Mouse (Mus musculus) intestine, embryonic 16.5 days (tissue): ENCODE data around the gene Sirt6. TPM values are rescaled to one million over a fixed set of nuclear protein-coding genes. Genes with fewer than 3 reads are reported as not detected.

Experiments
- ATAC-seq: fragments of 200-750 bp; cut with Nextera tagmentation; 2 replicates; pipeline ENCODE4 v1.8.0; 2017; ENCODE audit warnings: moderate TSS enrichment, moderate library complexity
- H3K27ac ChIP-seq: fragments of 300-500 bp; sonication (generic); 2 replicates; pipeline ENCODE4 v1.5.1; 2014; ENCODE audit warnings: mild to moderate bottlenecking, low read length
- H3K27me3 ChIP-seq: fragments of 300-500 bp; sonication (generic); replicated peaks from 2 replicates; pipeline ENCODE4 v1.6.1; 2014; ENCODE audit warnings: low read length, control low read depth, mixed read lengths; ENCODE audit not compliant: control insufficient read depth, insufficient read depth
- H3K36me3 ChIP-seq: fragments of 300-500 bp; sonication (generic); 2 replicates; pipeline ENCODE4 v1.6.1; 2014; ENCODE audit warnings: low read length, control low read depth; ENCODE audit not compliant: control insufficient read depth, insufficient read depth
- H3K4me1 ChIP-seq: fragments of 300-500 bp; sonication (generic); 2 replicates; pipeline ENCODE4 v1.6.1; 2014; ENCODE audit warnings: low read length, control low read depth, mixed read lengths; ENCODE audit not compliant: control insufficient read depth, insufficient read depth
- H3K4me2 ChIP-seq: fragments of 300-500 bp; sonication (generic); 2 replicates; pipeline ENCODE4 v1.6.1; 2014; ENCODE audit warnings: low read depth, low read length, control low read depth
- H3K4me3 ChIP-seq: fragments of 300-500 bp; sonication (generic); 2 replicates; pipeline ENCODE4 v1.5.1; 2014; ENCODE audit warnings: mild to moderate bottlenecking, low read length
- H3K9ac ChIP-seq: fragments of 300-500 bp; sonication (generic); 2 replicates; pipeline ENCODE4 v1.6.1; 2014; ENCODE audit warnings: low read depth, low read length
- H3K9me3 ChIP-seq: fragments of 300-500 bp; sonication (generic); 2 replicates; pipeline ENCODE4 v1.6.1; 2016; ENCODE audit warnings: low read length, control low read depth; ENCODE audit not compliant: control insufficient read depth
- WGBS: fragments of 180-500 bp; shearing (Covaris S2); extraction: QIAGEN DNeasy Blood & Tissue Kit; methylation state at CpG from one replicate; pipeline ENCODE4 v1.1.7; 2014; 5-methylcytosine and 5-hydroxymethylcytosine counted together
- polyA plus RNA-seq: library from polyadenylated mRNA; unstranded; fragments of >200 nt; fragmentation: Nextera tagmentation; extraction: Ambion mirVana; gene quantifications from 2 replicates; pipeline ENCODE4 v1.2.1, GENCODE M21; 2015

Sirt6 gene
- polyA plus RNA-seq, 1 experiment from 2014 or later = 29.5 TPM

- ATAC-seq = no peak
- Histone ChIP-seq H3K4me1 (no peaks in the 10 kb centered on the region), H3K36me3 (peaks cover 2% of the 10 kb centered on the region; the same call in 1 of the 2 replicates), H3K27me3 (no peaks in the 10 kb centered on the region), H3K9me3 (no peaks in the 10 kb centered on the region), H3K27ac (no peak overlapping the region), H3K4me2 (no peak overlapping the region), H3K9ac (no peak overlapping the region), H3K4me3 (no peak overlapping the region)
- 50% methylated on average over 6 of the region's 6 CpGs for WGBS
Measured at GRCm38 (mm10) chr10:81583347-81583746, 44.2 kb downstream of the Sirt6 start.

- no peaks in the 10 kb centered on the region for H3K36me3 ChIP-seq
- ATAC-seq = no peak
- no peaks in the 10 kb centered on the region for H3K9me3 ChIP-seq
- WGBS = 58% methylated on average over 25 of the region's 25 CpGs
- peaks cover 4% of the 10 kb centered on the region for H3K4me1 ChIP-seq
- H3K27ac ChIP-seq = no peak overlapping the region
- no peak overlapping the region for H3K4me3 ChIP-seq
- no peaks in the 10 kb centered on the region for H3K27me3 ChIP-seq
- H3K9ac ChIP-seq = no peak overlapping the region
- no peak overlapping the region for H3K4me2 ChIP-seq
Measured at GRCm38 (mm10) chr10:81580441-81581070, 47.0 kb downstream of the Sirt6 start.

GRCm38 (mm10) chr10:81579967-81580366, 47.6 kb downstream of the Sirt6 start:
- Histone ChIP-seq H3K4me2 (no peak overlapping the region), H3K27ac (no peak overlapping the region), H3K4me3 (no peak overlapping the region), H3K9ac (no peak overlapping the region), H3K36me3 (no peaks in the 10 kb centered on the region), H3K9me3 (no peaks in the 10 kb centered on the region), H3K4me1 (peaks cover 8% of the 10 kb centered on the region), H3K27me3 (no peaks in the 10 kb centered on the region)
- 63% methylated on average over 4 of the region's 4 CpGs for WGBS
- ATAC-seq = no peak

GRCm38 (mm10) chr10:81575695-81576094, 51.9 kb downstream of the Sirt6 start:
- peak overlapping the region; percentile 69 for H3K4me3 ChIP-seq
- H3K27me3 ChIP-seq = no peaks in the 10 kb centered on the region
- H3K27ac ChIP-seq = peak overlapping the region; percentile 46; the same call in 1 of the 2 replicates
- peaks cover 37% of the 10 kb centered on the region for H3K4me1 ChIP-seq
- ATAC-seq = no peak
- peak overlapping the region; percentile 89 for H3K4me2 ChIP-seq
- 4% methylated on average over 6 of the region's 6 CpGs for WGBS
- H3K9ac ChIP-seq = peak overlapping the region; percentile 77
- H3K9me3 ChIP-seq = no peaks in the 10 kb centered on the region
- H3K36me3 ChIP-seq = no peaks in the 10 kb centered on the region

GRCm38 (mm10) chr10:81575208-81575631, 52.4 kb downstream of the Sirt6 start:
- Histone ChIP-seq H3K27ac (peak overlapping the region; percentile 46; the same call in 1 of the 2 replicates), H3K4me2 (peak overlapping the region; percentile 89), H3K9me3 (no peaks in the 10 kb centered on the region), H3K36me3 (no peaks in the 10 kb centered on the region), H3K9ac (peak overlapping the region; percentile 77), H3K27me3 (no peaks in the 10 kb centered on the region), H3K4me3 (peak overlapping the region; percentile 69), H3K4me1 (peaks cover 39% of the 10 kb centered on the region)
- WGBS = under 1% methylated on average over 27 of the region's 30 CpGs
- ATAC-seq = no peak

GRCm38 (mm10) chr10:81574081-81575056, 53.2 kb downstream of the Sirt6 start, which contains the start of gene Tle2:
Gene Tle2 (plus strand): TSS chr10:81574561.
- Histone ChIP-seq H3K9ac (peak within 1 kb of the TSS; percentile 77), H3K4me3 (peak within 1 kb of the TSS; percentile 69), H3K9me3 (no peaks in the 10 kb centered on the region), H3K36me3 (no peaks in the 10 kb centered on the region), H3K27ac (peak within 1 kb of the TSS; percentile 46; the same call in 1 of the 2 replicates), H3K27me3 (no peaks in the 10 kb centered on the region), H3K4me1 (peaks cover 48% of the 10 kb centered on the region), H3K4me2 (peak within 1 kb of the TSS; percentile 89)
- ATAC-seq = no peak
- 30% methylated on average over 10 of the region's 10 CpGs for WGBS

- Histone ChIP-seq H3K4me3 (no peak overlapping the region), H3K9me3 (no peaks in the 10 kb centered on the region), H3K4me2 (no peak overlapping the region), H3K9ac (no peak overlapping the region), H3K27me3 (no peaks in the 10 kb centered on the region), H3K36me3 (no peaks in the 10 kb centered on the region), H3K27ac (peak overlapping the region; percentile 46; the same call in 1 of the 2 replicates), H3K4me1 (peaks cover 60% of the 10 kb centered on the region)
- 16% methylated on average over 9 of the region's 9 CpGs for WGBS
- ATAC-seq = no peak
Measured at GRCm38 (mm10) chr10:81572975-81573374, 54.6 kb downstream of the Sirt6 start.

GRCm38 (mm10) chr10:81572133-81572671, 55.4 kb downstream of the Sirt6 start:
- peak overlapping the region; percentile 69 for H3K27ac ChIP-seq
- no peaks in the 10 kb centered on the region for H3K27me3 ChIP-seq
- no peaks in the 10 kb centered on the region for H3K36me3 ChIP-seq
- peak overlapping the region; percentile 84 for H3K4me2 ChIP-seq
- peak overlapping the region; percentile 29 for H3K4me3 ChIP-seq
- WGBS = 13% methylated on average over 9 of the region's 9 CpGs
- H3K4me1 ChIP-seq = peaks cover 60% of the 10 kb centered on the region
- H3K9me3 ChIP-seq = no peaks in the 10 kb centered on the region
- ATAC-seq = peak; percentile 11
- H3K9ac ChIP-seq = peak overlapping the region; percentile 6
